In genomic region chr8:70696019-70696885, GRCm38 (mm10) we compare ENCODE assay signal across 8 mouse cellular contexts. TPM values are rescaled to one million over a fixed set of nuclear protein-coding genes. Genes with fewer than 3 reads are reported as not detected.
DNase-seq lines count a peak whose midpoint lies in the region; ATAC-seq and TF ChIP-seq lines count a peak whose summit lies in the region.

No protein-coding gene starts in this region.

- no peaks in the 10 kb centered on the region for H3K36me3 ChIP-seq in forebrain, embryonic 14.5 days (ENCODE audit: control insufficient read depth, insufficient read depth, low read length)
- H3K36me3 ChIP-seq in hindbrain, embryonic 14.5 days (replicated peaks; ENCODE audit: control insufficient read depth, insufficient read depth) = no peaks in the 10 kb centered on the region
- no peaks in the 10 kb centered on the region for H3K36me3 ChIP-seq in liver, embryonic 11.5 days (ENCODE audit: control insufficient read depth, insufficient read depth, low read length)
- no peaks in the 10 kb centered on the region for H3K36me3 ChIP-seq in thymus, adult 2 months (ENCODE audit: control insufficient read depth, insufficient read depth, low read length)

- 0 out of 2 replicates have a peak, but pooled peaks have one; percentile 21 for TF ChIP-seq POLR2A in thymus, adult 2 months (IDR thresholded peaks at IDR 0.05; ENCODE audit: control insufficient read depth, extremely low read depth, insufficient read depth, low read length, poor library complexity)

- peaks cover 23% of the 10 kb centered on the region for H3K4me1 ChIP-seq in brown adipose tissue, adult 24 weeks (ENCODE audit: control insufficient read depth, insufficient read depth, insufficient read length, low read length)
- peaks cover 35% of the 10 kb centered on the region for H3K4me1 ChIP-seq in forebrain, embryonic 14.5 days (ENCODE audit: control insufficient read depth, insufficient read depth, low read length)
- H3K4me1 ChIP-seq in hindbrain, embryonic 14.5 days (replicated peaks; ENCODE audit: control insufficient read depth, insufficient read depth, low read length) = peaks cover 43% of the 10 kb centered on the region
- peaks cover 45% of the 10 kb centered on the region for H3K4me1 ChIP-seq in liver, embryonic 11.5 days (replicated peaks; ENCODE audit: control insufficient read depth, insufficient read depth, low read length)
- peaks cover 54% of the 10 kb centered on the region for H3K4me1 ChIP-seq in thymus, adult 2 months (replicated peaks; ENCODE audit: control insufficient read depth, insufficient read depth, low read length)

- H3K27me3 ChIP-seq in forebrain, embryonic 14.5 days (replicated peaks; ENCODE audit: control insufficient read depth, insufficient read depth, low read length) = no peaks in the 10 kb centered on the region
- no peaks in the 10 kb centered on the region for H3K27me3 ChIP-seq in hindbrain, embryonic 14.5 days (ENCODE audit: control insufficient read depth, insufficient read depth, low read length)
- H3K27me3 ChIP-seq in liver, embryonic 11.5 days (replicated peaks; ENCODE audit: control insufficient read depth, insufficient read depth, low read length) = no peaks in the 10 kb centered on the region
- no peaks in the 10 kb centered on the region for H3K27me3 ChIP-seq in thymus, adult 2 months (ENCODE audit: control insufficient read depth, insufficient read depth, low read length)

- TF ChIP-seq CTCF in thymus, adult 2 months (IDR thresholded peaks at IDR 0.05; ENCODE audit: borderline replicate concordance, control insufficient read depth, extremely low read depth, insufficient read depth, low read length, poor library complexity) = no peak

- peak overlapping the region; percentile 68 for H3K27ac ChIP-seq in brown adipose tissue, adult 24 weeks (replicated peaks; ENCODE audit: low read depth, low read length)
- H3K27ac ChIP-seq in forebrain, embryonic 14.5 days (ENCODE audit: low read depth, low read length) = peak overlapping the region; percentile 60
- peak overlapping the region; percentile 45; the same call in 1 of the 2 replicates for H3K27ac ChIP-seq in hindbrain, embryonic 14.5 days
- H3K27ac ChIP-seq in liver, embryonic 11.5 days (ENCODE audit: low read depth, low read length) = peak overlapping the region; percentile 90
- peak overlapping the region; percentile 88 for H3K27ac ChIP-seq in thymus, adult 2 months (ENCODE audit: control insufficient read depth, insufficient read depth, low read length)

- H3K4me2 ChIP-seq in forebrain, embryonic 14.5 days (ENCODE audit: low read length) = peak overlapping the region; percentile 54
- H3K4me2 ChIP-seq in hindbrain, embryonic 14.5 days (replicated peaks) = peak overlapping the region; percentile 51
- peak overlapping the region; percentile 68 for H3K4me2 ChIP-seq in liver, embryonic 11.5 days

- DNase-seq in MEL-GATA-1-ER (ENCODE audit: extremely low read depth, low read depth) = peak; percentile 24
- peak; percentile 86 for DNase-seq in forebrain, embryonic 14.5 days (ENCODE audit: low spot score)
- DNase-seq in hindbrain, embryonic 14.5 days (ENCODE audit: low spot score) = peak; percentile 66
- peak; percentile 81 for DNase-seq in liver, embryonic 11.5 days (ENCODE audit: low spot score)
- DNase-seq in neural tube, embryonic 10.5 days (ENCODE audit: extremely low spot score, low spot score) = peak; percentile 81
- peak; percentile 80 for DNase-seq in thymus, adult 2 months
- DNase-seq in right cerebral cortex, adult 18-20 months = no peak

- no peak overlapping the region for H3K4me3 ChIP-seq in brown adipose tissue, adult 24 weeks (ENCODE audit: insufficient read depth, low read depth, low read length)
- no peak overlapping the region for H3K4me3 ChIP-seq in forebrain, embryonic 14.5 days (ENCODE audit: low read depth, low read length)
- H3K4me3 ChIP-seq in hindbrain, embryonic 14.5 days (replicated peaks; ENCODE audit: low read length) = peak overlapping the region; percentile 19
- H3K4me3 ChIP-seq in liver, embryonic 11.5 days (ENCODE audit: low read depth, low read length) = peak overlapping the region; percentile 32
- peak overlapping the region; percentile 3 for H3K4me3 ChIP-seq in thymus, adult 2 months (ENCODE audit: control insufficient read depth, insufficient read depth, low read length)

- H3K9me3 ChIP-seq in forebrain, embryonic 14.5 days (replicated peaks; ENCODE audit: control insufficient read depth, low read length) = no peaks in the 10 kb centered on the region
- H3K9me3 ChIP-seq in hindbrain, embryonic 14.5 days (ENCODE audit: control insufficient read depth, low read length) = no peaks in the 10 kb centered on the region
- no peaks in the 10 kb centered on the region for H3K9me3 ChIP-seq in liver, embryonic 11.5 days (ENCODE audit: control insufficient read depth, low read length)

- ATAC-seq in forebrain, embryonic 14.5 days = no peak
- no peak for ATAC-seq in hindbrain, embryonic 14.5 days (ENCODE audit: low FRiP score)
- ATAC-seq in liver, embryonic 11.5 days (replicated peaks; ENCODE audit: low FRiP score) = peak; percentile 52

- 5% methylated on average over 30 of the region's 31 CpGs for WGBS in forebrain, embryonic 14.5 days
- 5% methylated on average over 31 of the region's 31 CpGs for whole genome bisulfite sequencing in hindbrain, embryonic 14.5 days
- 4% methylated on average over 31 of the region's 31 CpGs for WGBS in liver, embryonic 11.5 days
- WGBS in thymus, adult 2 months = 3% methylated on average over 31 of the region's 31 CpGs

- H3K9ac ChIP-seq in forebrain, embryonic 14.5 days (ENCODE audit: low read length) = peak overlapping the region; percentile 43
- H3K9ac ChIP-seq in hindbrain, embryonic 14.5 days = peak overlapping the region; percentile 52
- H3K9ac ChIP-seq in liver, embryonic 11.5 days (ENCODE audit: low read depth, low read length) = peak overlapping the region; percentile 71

RNA-seq across cellular contexts. Expression of gene Jund, which starts 2.5 kb away (rescaled TPM):
- polyA plus RNA-seq in brown adipose tissue, adult 24 weeks (2012; ENCODE audit: insufficient read depth, insufficient read length, missing spikeins) = 106 and 111 TPM in 2 replicates
- 87.2 and 94.0 TPM in 2 replicates for polyA plus RNA-seq in forebrain, embryonic 14.5 days (2014; fragmentation: Nextera tagmentation; extraction: Ambion mirVana)
- polyA plus RNA-seq in hindbrain, embryonic 14.5 days (2014; fragmentation: Nextera tagmentation; extraction: Ambion mirVana) = 128 and 144 TPM in 2 replicates
- 43.0 and 47.2 TPM in 2 replicates for polyA plus RNA-seq in liver, embryonic 11.5 days (2014; fragmentation: Nextera tagmentation; extraction: Ambion mirVana)
- 540 and 792 TPM in 2 replicates for polyA plus RNA-seq in thymus, adult 2 months (2012; rRNA removed)

RNA-seq across cellular contexts. Expression of gene Iqcn, which starts 7.0 kb away (rescaled TPM):
- polyA plus RNA-seq in brown adipose tissue, adult 24 weeks (2012; ENCODE audit: insufficient read depth, insufficient read length, missing spikeins) = not detected in 2 replicates
- 0.06 and 0.10 TPM in 2 replicates for polyA plus RNA-seq in forebrain, embryonic 14.5 days (2014; fragmentation: Nextera tagmentation; extraction: Ambion mirVana)
- 0.07 and 0.15 TPM in 2 replicates for polyA plus RNA-seq in hindbrain, embryonic 14.5 days (2014; fragmentation: Nextera tagmentation; extraction: Ambion mirVana)
- not detected in 2 replicates for polyA plus RNA-seq in liver, embryonic 11.5 days (2014; fragmentation: Nextera tagmentation; extraction: Ambion mirVana)
- polyA plus RNA-seq in thymus, adult 2 months (2012; rRNA removed) = 0.19 and 0.28 TPM in 2 replicates

RNA-seq across cellular contexts. Expression of gene Gm3336, which starts 22.1 kb away (rescaled TPM):
- polyA plus RNA-seq in brown adipose tissue, adult 24 weeks (2012; ENCODE audit: insufficient read depth, insufficient read length, missing spikeins) = not detected in 2 replicates
- polyA plus RNA-seq in forebrain, embryonic 14.5 days (2014; fragmentation: Nextera tagmentation; extraction: Ambion mirVana) = not detected in 2 replicates
- polyA plus RNA-seq in hindbrain, embryonic 14.5 days (2014; fragmentation: Nextera tagmentation; extraction: Ambion mirVana) = not detected in 2 replicates
- 0.15 TPM in 1 of 2 replicates, not detected in the other for polyA plus RNA-seq in liver, embryonic 11.5 days (2014; fragmentation: Nextera tagmentation; extraction: Ambion mirVana)
- 0.48 and 0.50 TPM in 2 replicates for polyA plus RNA-seq in thymus, adult 2 months (2012; rRNA removed)

RNA-seq across cellular contexts. Expression of gene Lsm4, which starts 23.2 kb away (rescaled TPM):
- 89.4 and 121 TPM in 2 replicates for polyA plus RNA-seq in brown adipose tissue, adult 24 weeks (2012; ENCODE audit: insufficient read depth, insufficient read length, missing spikeins)
- 200 and 220 TPM in 2 replicates for polyA plus RNA-seq in forebrain, embryonic 14.5 days (2014; fragmentation: Nextera tagmentation; extraction: Ambion mirVana)
- 180 and 197 TPM in 2 replicates for polyA plus RNA-seq in hindbrain, embryonic 14.5 days (2014; fragmentation: Nextera tagmentation; extraction: Ambion mirVana)
- 342 and 357 TPM in 2 replicates for polyA plus RNA-seq in liver, embryonic 11.5 days (2014; fragmentation: Nextera tagmentation; extraction: Ambion mirVana)
- polyA plus RNA-seq in thymus, adult 2 months (2012; rRNA removed) = 192 and 199 TPM in 2 replicates

RNA-seq across cellular contexts. Expression of gene Pde4c, which starts 27.3 kb away (rescaled TPM):
- polyA plus RNA-seq in brown adipose tissue, adult 24 weeks (2012; ENCODE audit: insufficient read depth, insufficient read length, missing spikeins) = 0.36 and 1.7 TPM in 2 replicates
- not detected in 2 replicates for polyA plus RNA-seq in forebrain, embryonic 14.5 days (2014; fragmentation: Nextera tagmentation; extraction: Ambion mirVana)
- polyA plus RNA-seq in hindbrain, embryonic 14.5 days (2014; fragmentation: Nextera tagmentation; extraction: Ambion mirVana) = 0.21 and 0.32 TPM in 2 replicates
- polyA plus RNA-seq in liver, embryonic 11.5 days (2014; fragmentation: Nextera tagmentation; extraction: Ambion mirVana) = 0.83 and 1.3 TPM in 2 replicates
- 4.9 and 6.2 TPM in 2 replicates for polyA plus RNA-seq in thymus, adult 2 months (2012; rRNA removed)

Comparison
In these comparisons a context has a peak if more than half of its experiments do, and no peak if none do; other contexts are left out.
1. H3K4me3 ChIP-seq: peak in hindbrain, embryonic 14.5 days (single experiment), liver, embryonic 11.5 days (single experiment) and thymus, adult 2 months (single experiment); none in brown adipose tissue, adult 24 weeks (single experiment) and forebrain, embryonic 14.5 days (single experiment).
2. Peak in every context shown above with its lines, with median percentiles within 50 percentile points of each other: H3K27ac ChIP-seq, H3K4me2 ChIP-seq and H3K9ac ChIP-seq.